Mouse (Mus musculus): ENCODE measurements around the gene Cd96.

DNA sequence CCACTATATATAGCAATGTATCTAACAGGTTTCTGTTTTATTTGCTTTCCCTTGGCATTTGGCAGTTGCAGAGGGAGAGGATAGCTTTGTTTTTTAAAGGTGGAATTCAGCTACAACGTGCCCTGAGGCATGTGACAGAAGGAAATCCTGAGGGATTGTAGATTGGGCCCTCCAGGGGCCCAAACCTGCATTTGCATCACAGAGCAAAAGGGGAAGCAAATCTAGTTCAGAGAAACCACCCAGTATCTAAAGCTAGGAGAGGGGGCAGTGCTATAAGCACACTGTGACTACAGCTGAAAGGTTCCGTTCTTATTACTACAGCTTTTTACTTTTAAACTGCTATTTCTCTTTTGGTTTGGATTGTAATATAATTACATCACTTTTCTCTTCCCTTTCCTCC is 18.3 kb downstream of the Cd96 start:
- TF ChIP-seq CTCF (IDR thresholded peaks at IDR 0.05 in 2 of 3, conservative IDR thresholded peaks at IDR 0.05 in 1 of 3; ENCODE audit: control insufficient read depth in 1 of 3, insufficient read depth in 1 of 3, low read depth in 2 of 3, low read length in 3 of 3, poor library complexity in 1 of 3, severe bottlenecking in 1 of 3) (no peak), USF2 (IDR thresholded peaks at IDR 0.05; ENCODE audit: borderline replicate concordance in 1 of 2, insufficient read depth in 1 of 2, low read depth in 1 of 2, low read length in 2 of 2) (no peak), MAFK (IDR thresholded peaks at IDR 0.05; ENCODE audit: borderline replicate concordance, low read depth, low read length) (no peak), CHD2 (IDR thresholded peaks at IDR 0.05; ENCODE audit: low read length) (no peak), TBP (IDR thresholded peaks at IDR 0.05; ENCODE audit: low read depth, low read length) (no peak), POLR2A (IDR thresholded peaks at IDR 0.05; ENCODE audit: control insufficient read depth in 1 of 2, insufficient read depth in 1 of 2, low read depth in 1 of 2, low read length in 2 of 2, poor library complexity in 1 of 2) (no peak), GATA1 (IDR thresholded peaks at IDR 0.05; ENCODE audit: low read depth, low read length) (no peak)

Data from MEL (cell line).